Mouse (Mus musculus) myocyte (in vitro differentiated cells): ENCODE data around the gene Ntng1. TPM values are rescaled to one million over a fixed set of nuclear protein-coding genes. Genes with fewer than 3 reads are reported as not detected.

ENCODE experiments used
- H3K27me3 ChIP-seq: one replicate; pipeline ENCODE4 v1.6.1; 2011; ENCODE audit not compliant: control insufficient read depth, insufficient read depth, insufficient read length
- H3K36me3 ChIP-seq: one replicate; pipeline ENCODE4 v1.6.1; 2011; ENCODE audit not compliant: control insufficient read depth, insufficient read depth
- H3K4me2 ChIP-seq: one replicate; pipeline ENCODE4 v1.6.1; 2011; ENCODE audit warnings: low read depth, control low read depth
- H3K4me3 ChIP-seq: one replicate; pipeline ENCODE4 v1.5.1; 2011; ENCODE audit warnings: mild to moderate bottlenecking, control low read depth, moderate library complexity
- H3K79me2 ChIP-seq: one replicate; pipeline ENCODE4 v1.6.1; 2011; ENCODE audit not compliant: control insufficient read depth, insufficient read depth
- H3ac ChIP-seq: one replicate; pipeline ENCODE4 v1.6.1; 2011; ENCODE audit not compliant: control insufficient read depth, insufficient read length
- CEBPB ChIP-seq: IDR thresholded peaks from 2 replicates; pipeline ENCODE4 v1.6.1; 2011; ENCODE audit warnings: mild to moderate bottlenecking, moderate library complexity; ENCODE audit not compliant: poor library complexity, insufficient read depth, severe bottlenecking
- E2F4 ChIP-seq: IDR thresholded peaks from one replicate; pipeline ENCODE4 v1.6.1; 2011; ENCODE audit warnings: mild to moderate bottlenecking, control low read depth, moderate library complexity; ENCODE audit not compliant: insufficient read depth
- MAX ChIP-seq: IDR thresholded peaks from one replicate; pipeline ENCODE4 v1.6.1; 2011; ENCODE audit warnings: low read depth, mild to moderate bottlenecking, control low read depth
- MYOD1 ChIP-seq, 3 experiments: IDR thresholded peaks; one replicate each; pipeline ENCODE4 v1.6.1; 2011; ENCODE audit warnings: control low read depth in 2 of 3, low read depth in 2 of 3, mild to moderate bottlenecking in 2 of 3, moderate library complexity in 1 of 3; ENCODE audit not compliant: insufficient read length in 2 of 3, control insufficient read depth in 1 of 3
- MYOG ChIP-seq, 3 experiments: IDR thresholded peaks; one replicate each; pipeline ENCODE4 v1.6.1; 2011; ENCODE audit warnings: control low read depth in 2 of 3, low read depth in 2 of 3, mild to moderate bottlenecking in 2 of 3; ENCODE audit not compliant: insufficient read length in 2 of 3, control insufficient read depth in 1 of 3, insufficient read depth in 1 of 3
- POLR2A ChIP-seq: IDR thresholded peaks from one replicate; pipeline ENCODE4 v1.6.1; 2011; ENCODE audit warnings: low read depth, mild to moderate bottlenecking, control low read depth, moderate library complexity; ENCODE audit not compliant: insufficient read length
- POLR2AphosphoS2 ChIP-seq: IDR thresholded peaks from one replicate; pipeline ENCODE4 v1.6.1; 2011; ENCODE audit warnings: low read depth, control low read depth; ENCODE audit not compliant: insufficient read length
- REST ChIP-seq: IDR thresholded peaks from one replicate; pipeline ENCODE4 v1.6.1; 2011; ENCODE audit warnings: mild to moderate bottlenecking, control low read depth, moderate library complexity; ENCODE audit not compliant: insufficient read depth, insufficient read length
- SRF ChIP-seq: IDR thresholded peaks from one replicate; pipeline ENCODE4 v1.6.1; 2011; ENCODE audit warnings: low read depth; ENCODE audit not compliant: control insufficient read depth, insufficient read length
- TCF12 ChIP-seq: IDR thresholded peaks from one replicate; pipeline ENCODE4 v1.6.1; 2011; ENCODE audit warnings: mild to moderate bottlenecking, control low read depth; ENCODE audit not compliant: poor library complexity, insufficient read depth, severe bottlenecking
- TCF3 ChIP-seq: IDR thresholded peaks from one replicate; pipeline ENCODE4 v1.6.1; 2011; ENCODE audit warnings: low read depth, control low read depth; ENCODE audit not compliant: insufficient read length
- USF1 ChIP-seq: IDR thresholded peaks from one replicate; pipeline ENCODE4 v1.6.1; 2011; ENCODE audit warnings: low read depth, mild to moderate bottlenecking, control low read depth, moderate library complexity
- polyA plus RNA-seq: library from polyadenylated mRNA; unstranded; fragments of >200 nt; fragmentation: generic; extraction: Trizol; gene quantifications from one replicate; pipeline ENCODE4 v1.2.1, GENCODE M21; 2012; ENCODE audit warnings: missing spikeins

Gene Ntng1
- polyA plus RNA-seq, 1 experiment: 0.01 TPM

DNA sequence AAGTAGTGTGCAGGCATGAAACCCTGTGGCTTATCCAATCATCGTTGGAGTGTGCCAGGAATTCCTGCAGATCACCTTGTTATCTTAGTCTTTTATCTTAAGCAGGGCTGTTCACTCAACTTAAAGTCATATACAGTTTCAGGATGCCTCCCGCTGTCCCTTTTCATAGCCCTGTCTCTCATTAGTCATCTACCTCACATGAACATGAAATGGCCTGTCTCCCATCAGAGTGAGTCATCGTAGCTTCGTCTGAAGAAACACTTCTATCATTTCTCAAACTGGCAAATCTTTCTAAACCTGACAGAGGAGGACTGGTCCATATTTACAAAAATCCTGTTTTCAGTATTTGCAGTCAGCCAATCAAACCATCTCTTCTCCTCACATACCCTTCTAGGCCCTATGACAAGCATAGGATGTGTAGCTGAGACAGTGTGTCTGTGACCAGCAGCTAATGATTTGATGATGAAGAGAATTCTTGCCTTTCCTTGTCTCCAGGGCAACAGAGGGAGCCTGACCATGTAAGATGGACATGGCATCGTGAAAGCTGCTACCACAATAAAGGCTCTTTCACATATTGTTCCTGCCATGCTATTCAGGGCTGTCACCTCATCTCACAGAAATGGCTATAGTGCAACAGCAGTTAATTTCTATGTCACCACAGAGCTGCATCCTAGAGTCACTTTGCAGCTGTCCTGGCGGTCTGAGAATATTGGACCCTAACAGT, 336.4 kb downstream of the Ntng1 start:
- no peaks in the 10 kb centered on the region for H3K79me2 ChIP-seq
- no peak overlapping the region for H3K4me3 ChIP-seq
- H3ac ChIP-seq: no peak overlapping the region
- no peaks in the 10 kb centered on the region for H3K36me3 ChIP-seq
- H3K4me2 ChIP-seq: peak overlapping the region; percentile 9
- H3K27me3 ChIP-seq: no peaks in the 10 kb centered on the region
- TF ChIP-seq TCF12 (no peak), MYOD1 (IDR thresholded peaks at IDR 0.05; ENCODE audit: control insufficient read depth in 1 of 3, insufficient read length in 2 of 3, low read depth in 2 of 3) (peak in 2 of 3 experiments; percentile 9 to 23), TCF3 (no peak), POLR2A (no peak), USF1 (no peak)

- no peak for TF ChIP-seq POLR2AphosphoS2
- no peak for TF ChIP-seq E2F4
- no peak for TF ChIP-seq TCF12
- no peak for TF ChIP-seq MYOD1 (IDR thresholded peaks at IDR 0.05; ENCODE audit: control insufficient read depth in 1 of 3, insufficient read length in 2 of 3, low read depth in 2 of 3)
- TF ChIP-seq MYOG (IDR thresholded peaks at IDR 0.05; ENCODE audit: control insufficient read depth in 1 of 3, insufficient read depth in 1 of 3, insufficient read length in 2 of 3, low read depth in 2 of 3): no peak
- TF ChIP-seq USF1: no peak
- TF ChIP-seq SRF: no peak
- TF ChIP-seq POLR2A: no peak
- TF ChIP-seq CEBPB: no peak
- TF ChIP-seq TCF3: no peak
- no peak for TF ChIP-seq MAX
- TF ChIP-seq REST: no peak
- H3K79me2 ChIP-seq: no peaks in the 10 kb centered on the region
- H3K4me3 ChIP-seq: no peak overlapping the region
- no peak overlapping the region for H3K4me2 ChIP-seq
- no peaks in the 10 kb centered on the region for H3K27me3 ChIP-seq
- H3ac ChIP-seq: no peak overlapping the region
- no peaks in the 10 kb centered on the region for H3K36me3 ChIP-seq
Measured at GRCm38 (mm10) chr3:109804145-109804544, 339.7 kb downstream of the Ntng1 start.

GRCm38 (mm10) chr3:109803616-109804015, 340.2 kb downstream of the Ntng1 start:
- TF ChIP-seq POLR2A: no peak
- TF ChIP-seq POLR2AphosphoS2: no peak
- no peak for TF ChIP-seq SRF
- TF ChIP-seq E2F4: no peak
- TF ChIP-seq CEBPB: no peak
- H3K36me3 ChIP-seq: no peaks in the 10 kb centered on the region
- H3K27me3 ChIP-seq: no peaks in the 10 kb centered on the region
- H3K4me2 ChIP-seq: no peak overlapping the region
- H3K79me2 ChIP-seq: no peaks in the 10 kb centered on the region
- no peak overlapping the region for H3ac ChIP-seq
- no peak overlapping the region for H3K4me3 ChIP-seq

- H3K36me3 ChIP-seq: no peaks in the 10 kb centered on the region
- H3K4me2 ChIP-seq: no peak overlapping the region
- H3ac ChIP-seq: no peak overlapping the region
- H3K79me2 ChIP-seq: no peaks in the 10 kb centered on the region
- H3K27me3 ChIP-seq: no peaks in the 10 kb centered on the region
- no peak overlapping the region for H3K4me3 ChIP-seq
- no peak for TF ChIP-seq TCF3
- no peak for TF ChIP-seq MAX
- TF ChIP-seq SRF: no peak
- TF ChIP-seq MYOG (IDR thresholded peaks at IDR 0.05; ENCODE audit: control insufficient read depth in 1 of 3, insufficient read depth in 1 of 3, insufficient read length in 2 of 3, low read depth in 2 of 3): no peak
- TF ChIP-seq POLR2A: no peak
- no peak for TF ChIP-seq TCF12
- TF ChIP-seq CEBPB: no peak
- TF ChIP-seq E2F4: no peak
- TF ChIP-seq MYOD1 (IDR thresholded peaks at IDR 0.05; ENCODE audit: control insufficient read depth in 1 of 3, insufficient read length in 2 of 3, low read depth in 2 of 3): no peak
- no peak for TF ChIP-seq POLR2AphosphoS2
- no peak for TF ChIP-seq USF1
- no peak for TF ChIP-seq REST
Measured at GRCm38 (mm10) chr3:109797354-109797753, 346.5 kb downstream of the Ntng1 start.

DNA sequence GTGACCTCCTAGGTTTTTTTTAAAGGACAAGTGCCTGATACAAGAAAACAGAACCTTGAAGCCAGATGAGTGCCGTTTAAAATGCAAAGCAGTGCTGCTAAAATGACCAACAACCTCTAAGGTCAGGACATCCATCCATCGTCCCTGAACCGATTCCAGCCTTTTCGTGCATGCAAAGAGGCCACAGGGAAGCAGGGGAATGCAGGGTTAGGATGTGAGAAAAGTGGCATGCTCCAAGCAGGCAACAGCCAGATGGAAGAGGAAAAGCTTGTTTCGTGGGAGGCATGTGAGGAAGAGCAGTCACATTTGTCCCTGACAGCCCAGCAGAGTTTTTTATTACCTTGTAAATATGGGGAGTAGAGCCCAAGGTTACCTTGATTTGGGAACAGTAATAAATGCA, 360.6 kb downstream of the Ntng1 start:
- H3K79me2 ChIP-seq: no peaks in the 10 kb centered on the region
- no peaks in the 10 kb centered on the region for H3K27me3 ChIP-seq
- no peaks in the 10 kb centered on the region for H3K36me3 ChIP-seq
- H3K4me2 ChIP-seq: no peak overlapping the region
- no peak overlapping the region for H3ac ChIP-seq
- TF ChIP-seq SRF (no peak), POLR2AphosphoS2 (no peak), USF1 (no peak), POLR2A (no peak), MYOG (IDR thresholded peaks at IDR 0.05; ENCODE audit: control insufficient read depth in 1 of 3, insufficient read depth in 1 of 3, insufficient read length in 2 of 3, low read depth in 2 of 3) (no peak), MYOD1 (IDR thresholded peaks at IDR 0.05; ENCODE audit: control insufficient read depth in 1 of 3, insufficient read length in 2 of 3, low read depth in 2 of 3) (no peak), E2F4 (no peak), REST (no peak), CEBPB (no peak), MAX (no peak), TCF3 (no peak), TCF12 (no peak)
- H3K4me3 ChIP-seq: no peak overlapping the region
